Mouse (Mus musculus) heart, postnatal 10 days (tissue): ENCODE measurements around the gene Lasp1. TPM values are rescaled to one million over a fixed set of nuclear protein-coding genes. Genes with fewer than 3 reads are reported as not detected.
"Not testable (repeated sequence)": the region's sequence is repeated elsewhere in the genome, so short reads cannot be mapped to it uniquely, and the experiment has no call there.

Experiments
- DNase-seq, 2 experiments: peaks; one replicate each; pipeline ENCODE4 v3.0.0; 2021
- intact Hi-C: fragments of 180-260 bp; cut with DNase I; formaldehyde crosslinking; loops from one replicate; pipeline ENCODE4 v1.15.1; 2025
- total RNA-seq, 2 experiments: library from RNA; stranded (reverse); gene quantifications; 2 replicates each; pipeline ENCODE4 v1.2.3; 2021

The Lasp1 gene
- total RNA-seq, 2 experiments from 2014 or later = 74.9 to 76.4 TPM

GRCm38 (mm10) chr11:97790778-97791438, 7.9 kb upstream of the Lasp1 start:
- DNase-seq, intact Hi-C loops: not testable (repeated sequence)

DNA sequence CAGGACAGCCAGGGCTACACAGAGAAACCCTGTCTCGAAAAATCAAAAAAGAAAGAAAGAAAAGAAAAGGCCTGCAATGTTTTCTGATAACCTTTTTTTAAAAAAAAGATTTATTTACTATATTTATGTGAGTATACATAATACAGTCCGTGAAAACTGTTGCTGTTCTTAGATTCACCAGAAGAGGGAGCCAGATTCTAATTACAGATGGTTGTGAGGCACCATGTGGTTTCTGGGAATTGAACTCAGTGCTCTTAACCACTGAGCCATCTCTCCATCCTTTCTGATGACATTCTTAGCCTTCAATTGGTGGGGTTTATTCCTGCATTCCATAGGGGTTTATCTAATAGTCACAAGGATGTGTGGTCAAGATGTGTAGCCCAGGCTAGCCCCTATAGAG, 5.6 kb upstream of the Lasp1 start:
- DNase-seq = peak in 1 of 2 experiments; percentile 76
- intact Hi-C loops = no loop called here

- peak; percentile 61 to 74 for DNase-seq
- intact Hi-C loops = loop anchor here (5.0 kb wide), 1 partner anchor 190 kb away; the partner anchor contains the start of gene Plxdc1
Observed at GRCm38 (mm10) chr11:97796910-97797309, 1.9 kb upstream of the Lasp1 start.

GRCm38 (mm10) chr11:97797369-97798082, 1.3 kb upstream of the Lasp1 start:
- intact Hi-C loops = loop anchor here (2.0 to 5.0 kb wide), 2 partner anchors 87 to 190 kb away; partner anchors contain the start of genes Fbxo47 and Plxdc1
- peak in 1 of 2 experiments; percentile 50 for DNase-seq

- DNase-seq = no peak
- intact Hi-C loops = loop anchor here (2.0 to 5.0 kb wide), 2 partner anchors 87 to 189 kb away; partner anchors contain the start of genes Fbxo47 and Plxdc1
Observed at GRCm38 (mm10) chr11:97798083-97798435, 741 bp upstream of the Lasp1 start.

DNA sequence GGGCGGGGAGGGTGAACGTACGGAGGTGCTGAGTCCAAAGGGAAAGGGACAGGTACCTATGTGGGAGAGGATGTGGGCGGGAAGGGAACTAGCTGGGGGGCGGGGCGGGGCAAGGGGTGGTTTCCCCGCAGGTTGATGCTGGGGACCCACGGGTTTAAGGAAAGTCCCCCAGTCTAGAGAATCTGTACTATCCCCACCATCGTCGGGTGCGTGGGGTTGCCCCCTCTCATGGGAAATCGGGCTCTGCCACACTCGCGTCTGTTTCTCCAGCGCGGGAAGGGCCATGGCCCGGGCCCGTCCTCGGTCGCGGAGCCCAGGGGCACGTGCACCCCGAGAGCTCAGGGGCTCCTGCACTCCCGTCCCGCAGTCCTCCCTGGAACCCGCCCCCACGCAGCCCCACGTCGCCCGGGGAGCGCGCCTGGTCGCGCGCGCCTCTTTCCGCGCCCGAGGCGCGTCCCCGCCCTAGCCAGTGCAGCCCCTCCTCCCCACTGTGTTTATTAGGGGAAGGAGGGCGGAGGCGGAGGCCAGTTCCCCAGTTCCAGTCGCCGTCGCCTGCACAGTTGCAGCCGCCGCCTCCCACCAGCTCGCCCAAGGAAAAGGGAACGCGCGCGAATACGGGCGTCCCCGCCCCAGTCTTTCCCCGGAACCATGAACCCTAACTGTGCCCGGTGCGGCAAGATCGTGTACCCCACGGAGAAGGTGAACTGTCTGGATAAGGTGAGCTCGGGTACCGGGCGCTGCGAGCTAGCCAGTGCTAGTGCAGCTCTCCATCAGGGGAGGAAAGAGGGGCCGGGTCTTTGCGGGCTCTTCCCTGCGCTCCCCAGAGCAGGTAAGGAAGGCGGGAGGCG, 570 bp downstream of the Lasp1 start:
- intact Hi-C loops = loop anchor here (2.0 to 5.0 kb wide), 2 partner anchors 85 to 188 kb away; partner anchors contain the start of genes Fbxo47 and Plxdc1
- DNase-seq = peak; percentile 89

DNA sequence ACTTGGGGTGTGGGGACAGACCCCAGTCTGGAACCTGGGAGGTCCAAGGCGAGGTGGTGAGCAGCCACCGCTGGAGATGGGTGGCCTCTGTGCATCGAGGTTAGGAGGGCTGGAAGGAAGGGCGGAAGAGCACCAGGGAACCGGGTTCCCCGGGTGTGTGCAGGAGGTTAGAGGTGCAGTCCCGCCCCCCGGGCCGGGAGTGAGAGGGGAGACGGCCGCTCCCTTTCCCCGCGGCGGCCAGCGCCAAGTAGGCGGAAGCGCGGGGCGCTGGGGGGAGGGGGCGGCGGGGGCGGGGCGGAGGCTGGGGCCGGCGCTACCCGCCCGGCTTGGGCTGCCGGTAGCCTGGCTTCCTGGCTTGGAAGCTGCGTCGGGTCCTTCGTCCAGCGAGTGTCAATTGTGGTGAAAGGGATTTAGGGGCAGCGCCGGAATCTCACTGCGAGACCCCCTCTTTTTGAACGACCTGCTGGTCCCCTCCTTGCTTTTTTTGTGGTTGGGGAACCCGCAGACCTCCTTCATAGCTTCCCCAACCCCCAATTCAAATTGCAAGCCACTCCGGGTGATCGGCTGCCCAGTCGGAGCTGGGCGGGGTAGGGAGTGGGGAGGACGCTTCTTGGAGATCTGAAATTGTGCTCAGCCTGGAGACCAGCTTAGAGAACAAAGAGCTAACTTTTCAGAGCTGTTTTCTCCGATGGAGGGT, 1.3 kb downstream of the Lasp1 start:
- DNase-seq = peak; percentile 80 to 82
- intact Hi-C loops = loop anchor here (2.0 to 5.0 kb wide), 4 partner anchors 21 to 187 kb away; partner anchors contain the start of genes B230217C12Rik, Fbxo47 and Plxdc1

DNA sequence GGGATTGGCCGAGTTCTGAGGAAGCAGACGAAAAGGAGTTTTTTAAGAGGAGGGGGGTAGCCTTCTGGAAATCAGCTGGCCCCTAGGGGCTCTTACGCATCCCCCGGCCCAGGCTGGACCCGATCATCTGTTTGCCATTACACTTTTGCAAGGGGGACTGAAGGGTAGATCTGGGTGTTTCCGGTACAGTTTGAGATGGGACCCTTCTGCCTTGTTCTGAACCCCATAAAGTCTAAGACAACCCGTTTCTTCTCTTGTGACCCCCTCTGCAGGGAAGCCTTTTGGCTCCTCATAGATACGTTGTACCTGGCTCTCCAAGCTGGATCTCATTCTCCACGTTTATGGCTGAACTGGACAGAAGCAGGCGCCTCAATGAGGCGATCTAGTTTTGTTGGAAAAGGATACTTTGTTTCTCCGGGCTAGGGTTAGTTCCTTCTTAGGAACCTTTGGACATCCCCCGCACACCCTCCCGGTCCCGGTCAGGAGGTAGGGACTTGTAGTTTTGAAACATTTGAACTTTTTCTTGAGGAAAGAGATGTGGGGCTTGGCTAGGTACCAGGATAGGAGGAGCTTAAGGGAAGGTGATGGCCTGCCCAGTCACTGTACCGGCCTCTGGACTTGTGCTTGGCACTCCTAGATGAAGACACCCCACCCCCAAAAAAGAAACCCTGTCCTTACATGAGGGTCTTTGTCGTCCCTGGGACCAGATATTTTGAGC, 2.0 kb downstream of the Lasp1 start:
- intact Hi-C loops = loop anchor here (2.0 kb wide), 2 partner anchors 20 to 40 kb away; partner anchors contain the start of gene B230217C12Rik
- DNase-seq = peak in 1 of 2 experiments; percentile 52

DNA sequence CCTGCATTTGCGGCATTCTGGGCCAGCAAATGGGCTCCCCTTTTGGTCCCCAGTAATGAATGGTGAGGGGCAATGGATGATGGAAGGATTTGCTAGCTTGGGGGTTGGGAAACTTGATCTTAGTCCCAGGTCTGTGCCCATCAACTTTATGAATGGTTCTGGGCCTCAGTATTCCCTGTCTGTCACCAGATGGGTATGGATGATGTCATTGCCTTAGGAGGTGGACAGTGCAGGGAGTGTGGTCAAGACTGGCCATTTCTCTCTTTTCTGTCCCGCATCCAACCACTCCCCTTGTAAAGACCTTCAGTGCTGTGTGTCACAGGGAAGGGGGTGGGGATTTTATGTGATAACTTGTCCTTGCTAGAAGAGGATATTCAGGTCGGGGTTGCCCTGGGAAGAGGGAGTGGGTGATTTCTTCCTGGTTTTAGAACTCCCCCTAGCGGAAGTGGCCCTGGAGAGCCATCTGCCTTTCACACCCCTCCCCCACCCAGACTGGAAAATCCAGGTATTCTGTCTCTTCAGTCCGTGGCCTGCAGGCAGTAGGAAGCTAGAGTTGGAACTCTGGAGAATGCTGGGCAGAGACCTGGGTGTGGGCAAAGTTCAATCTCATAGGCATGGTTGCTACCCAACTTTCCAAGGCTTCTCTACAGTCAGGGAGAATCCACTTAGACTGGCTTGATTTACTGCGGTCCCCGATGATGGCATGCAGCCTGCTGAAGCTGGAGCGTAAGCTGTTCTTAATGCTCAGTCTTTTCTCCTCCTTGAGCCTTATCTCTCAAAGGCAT, 2.8 kb downstream of the Lasp1 start:
- DNase-seq = peak in 1 of 2 experiments; percentile 62
- intact Hi-C loops = loop anchor here (2.0 kb wide), 2 partner anchors 19 to 39 kb away; partner anchors contain the start of gene B230217C12Rik

DNA sequence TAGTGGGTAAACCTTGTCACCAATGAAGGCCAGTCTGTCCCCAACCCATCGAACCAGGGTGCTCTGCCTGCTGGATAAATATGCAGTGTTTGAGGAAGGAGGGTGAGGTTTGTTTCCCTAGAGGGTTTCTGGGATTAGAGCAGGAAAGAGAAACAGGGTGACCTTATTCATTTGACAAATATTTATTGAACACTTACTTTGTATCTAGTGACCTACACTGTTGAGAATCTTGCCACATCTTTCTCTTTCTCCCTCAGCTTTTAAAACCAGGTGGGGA, 3.3 kb downstream of the Lasp1 start:
- DNase-seq = no peak
- intact Hi-C loops = no loop called here

GRCm38 (mm10) chr11:97802495-97802894, 3.7 kb downstream of the Lasp1 start:
- DNase-seq = peak in 1 of 2 experiments; percentile 31
- intact Hi-C loops = no loop called here

DNA sequence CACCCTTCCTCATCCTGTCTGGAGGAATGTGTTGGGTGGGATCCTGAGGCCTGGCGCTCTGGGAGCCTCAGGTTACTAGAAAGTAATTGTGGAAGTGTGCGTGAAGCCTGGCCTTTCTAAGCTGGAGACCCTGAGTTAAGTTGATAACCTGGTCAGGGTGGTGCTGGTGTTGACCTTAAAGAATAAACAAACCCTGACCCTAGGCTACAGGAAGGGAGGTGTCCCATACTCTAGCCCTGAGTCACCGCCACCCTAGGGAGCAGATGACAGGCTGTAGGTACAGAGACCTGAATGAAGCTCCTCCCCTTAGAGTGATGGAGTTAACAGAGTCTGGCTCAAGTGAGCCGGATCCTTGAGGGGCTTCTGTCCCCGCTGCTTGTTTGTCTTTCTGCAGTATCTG, 5.0 kb downstream of the Lasp1 start:
- intact Hi-C loops = no loop called here
- DNase-seq = peak in 1 of 2 experiments; percentile 4

GRCm38 (mm10) chr11:97804841-97805661, 6.3 kb downstream of the Lasp1 start:
- intact Hi-C loops = no loop called here
- DNase-seq = peak in 1 of 2 experiments; percentile 53

GRCm38 (mm10) chr11:97805662-97806612, 7.1 kb downstream of the Lasp1 start:
- intact Hi-C loops = no loop called here
- peak in 1 of 2 experiments; percentile 65 for DNase-seq

GRCm38 (mm10) chr11:97806613-97806964, 7.8 kb downstream of the Lasp1 start:
- intact Hi-C loops = no loop called here
- DNase-seq = peak in 1 of 2 experiments; percentile 13

DNA sequence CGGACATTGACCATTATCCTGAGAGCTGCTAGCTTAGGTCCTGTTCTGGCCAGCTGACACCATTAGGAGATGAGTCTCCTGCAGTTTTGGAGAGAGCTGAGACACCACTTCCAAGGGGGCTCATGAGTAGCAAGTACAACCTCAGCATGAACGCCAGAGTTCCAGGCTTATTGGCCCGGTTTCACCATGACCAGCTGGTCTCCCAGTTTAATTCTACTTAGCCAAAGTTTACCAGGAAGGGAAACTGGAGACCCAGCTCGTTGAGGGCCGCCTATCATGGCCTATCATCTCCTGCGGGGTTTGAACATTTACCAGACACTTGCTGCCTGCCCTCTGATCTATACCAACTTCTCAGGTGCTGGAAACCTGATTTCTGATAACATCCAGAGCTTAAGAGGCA, 8.8 kb downstream of the Lasp1 start:
- intact Hi-C loops = no loop called here
- peak in 1 of 2 experiments; percentile 62 for DNase-seq

DNA sequence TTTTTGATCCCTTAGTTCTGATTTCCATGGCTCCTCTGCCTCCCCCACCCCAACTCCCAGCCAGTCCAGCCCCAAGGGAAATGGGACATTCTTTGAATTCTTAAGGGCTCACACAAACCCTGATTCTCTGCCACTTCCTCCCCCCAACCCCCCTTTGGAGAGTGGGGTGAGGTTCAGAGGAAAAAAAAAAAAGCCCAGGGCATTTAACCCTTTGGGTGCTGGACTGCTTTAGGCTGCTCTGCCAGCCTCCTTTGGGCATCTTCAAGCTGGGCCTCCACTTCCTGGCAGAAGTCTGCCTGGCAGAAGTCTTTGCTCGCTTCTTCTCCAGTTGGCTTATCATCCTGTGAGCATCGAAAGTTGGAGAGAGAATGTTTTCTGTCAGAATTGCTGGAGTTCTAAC, 9.3 kb downstream of the Lasp1 start:
- intact Hi-C loops = no loop called here
- DNase-seq = peak; percentile 67 to 77
